Mouse (Mus musculus): ENCODE measurements around the gene Tnfsf13b.

- TF ChIP-seq CTCF (IDR thresholded peaks at IDR 0.05; ENCODE audit: low read depth, low read length) (no peak), POLR2AphosphoS5 (IDR thresholded peaks at IDR 0.05; ENCODE audit: insufficient replicate concordance, low read depth, low read length) (no peak)
Measured at GRCm38 (mm10) chr8:10007660-10008028, 1.4 kb downstream of the Tnfsf13b start.

Measured in G1E (cell line).